Mouse (Mus musculus) adrenal gland (tissue): Measurements from ENCODE around the gene Col20a1.

Source experiments
- intact Hi-C: fragments of 180-260 bp; cut with DNase I; formaldehyde crosslinking; loops from one replicate; pipeline ENCODE4 v1.15.1; 2025
- long read RNA-seq, 2 experiments: library from polyadenylated mRNA; unstranded; transcript quantifications; one replicate each; pipeline ENCODE4 v2.0.0; 2020; ENCODE audit warnings: borderline replicate concordance in 1 of 2; ENCODE audit not compliant: insufficient replicate concordance in 1 of 2

Col20a1 gene
- long read RNA-seq, experiment 1, partial matches to known transcripts: 2 of 2 reads
- long read RNA-seq, experiment 1, other reads (novel, unspliced or antisense): 0 of 2 reads
- long read RNA-seq, experiment 2, partial matches to known transcripts: 1 of 2 reads
- long read RNA-seq, experiment 2, other reads (novel, unspliced or antisense): 1 of 2 reads

- intact Hi-C loops: no loop called here
These were observed at the start of gene Col20a1 for GRCm38 (mm10) chr2:180986449-180986848. Gene Col20a1 (plus strand): TSS chr2:180986535.

- intact Hi-C loops: no loop called here
These were observed 46.1 kb upstream of the Col20a1 start for GRCm38 (mm10) chr2:180940187-180940586.

GRCm38 (mm10) chr2:180941869-180942268, 44.5 kb upstream of the Col20a1 start:
- intact Hi-C loops: no loop called here

- intact Hi-C loops: no loop called here
These were observed 36.4 kb upstream of the Col20a1 start for GRCm38 (mm10) chr2:180949947-180950346.

GRCm38 (mm10) chr2:180952731-180953171, 33.6 kb upstream of the Col20a1 start:
- intact Hi-C loops: no loop called here

GRCm38 (mm10) chr2:180953638-180954037, 32.7 kb upstream of the Col20a1 start:
- intact Hi-C loops: no loop called here

GRCm38 (mm10) chr2:180954061-180955047, 32.0 kb upstream of the Col20a1 start, which contains the start of gene Nkain4:
Gene Nkain4 (minus strand): TSS chr2:180954699.
- intact Hi-C loops: no loop called here

GRCm38 (mm10) chr2:180959605-180960004, 26.7 kb upstream of the Col20a1 start:
- intact Hi-C loops: no loop called here

GRCm38 (mm10) chr2:180960187-180960586, 26.1 kb upstream of the Col20a1 start:
- intact Hi-C loops: no loop called here

GRCm38 (mm10) chr2:180962616-180963308, 23.6 kb upstream of the Col20a1 start:
- intact Hi-C loops: loop anchor here (1.0 kb wide), 1 partner anchor 37 kb away; no protein-coding TSS in a partner anchor

- intact Hi-C loops: no loop called here
These were observed 22.4 kb upstream of the Col20a1 start for GRCm38 (mm10) chr2:180963956-180964355.

GRCm38 (mm10) chr2:180966092-180966882, 20.0 kb upstream of the Col20a1 start:
- intact Hi-C loops: no loop called here

- intact Hi-C loops: no loop called here
These were observed 19.1 kb upstream of the Col20a1 start, which contains the start of gene Arfgap1 for GRCm38 (mm10) chr2:180967010-180967763. Gene Arfgap1 (plus strand): TSS chr2:180967225.

GRCm38 (mm10) chr2:180981133-180981532, 5.2 kb upstream of the Col20a1 start:
- intact Hi-C loops: no loop called here

- intact Hi-C loops: no loop called here
These were observed 700 bp upstream of the Col20a1 start for GRCm38 (mm10) chr2:180985635-180986034.

- intact Hi-C loops: no loop called here
These were observed 666 bp downstream of the Col20a1 start for GRCm38 (mm10) chr2:180987001-180987400.

GRCm38 (mm10) chr2:180987432-180988030, 1.2 kb downstream of the Col20a1 start:
- intact Hi-C loops: no loop called here

GRCm38 (mm10) chr2:180988347-180988913, 2.1 kb downstream of the Col20a1 start:
- intact Hi-C loops: no loop called here

- intact Hi-C loops: no loop called here
These were observed 2.6 kb downstream of the Col20a1 start for GRCm38 (mm10) chr2:180988948-180989347.
